Mouse (Mus musculus) neural tube, embryonic 11.5 days (tissue): ENCODE results near the gene 3110021N24Rik. TPM values are rescaled to one million over a fixed set of nuclear protein-coding genes. Genes with fewer than 3 reads are reported as not detected.
"Not testable (repeated sequence)": the region's sequence is repeated elsewhere in the genome, so short reads cannot be mapped to it uniquely, and the experiment has no call there.

Source experiments
- ATAC-seq: fragments of 200-750 bp; cut with Nextera tagmentation; 2 replicates; pipeline ENCODE4 v1.8.0; 2017; ENCODE audit warnings: moderate number of reproducible peaks, mild to moderate bottlenecking, moderate TSS enrichment, moderate library complexity; ENCODE audit not compliant: insufficient read depth, low FRiP score, low TSS enrichment
- DNase-seq: peaks from one replicate; pipeline ENCODE4 v3.0.0-alpha.2; 2015; ENCODE audit warnings: low spot score
- H3K27ac ChIP-seq: fragments of 300-500 bp; sonication (generic); 2 replicates; pipeline ENCODE4 v1.5.1; 2014; ENCODE audit warnings: low read depth, mild to moderate bottlenecking, low read length
- H3K27me3 ChIP-seq: fragments of 300-500 bp; sonication (generic); 2 replicates; pipeline ENCODE4 v1.6.1; 2014; ENCODE audit warnings: mild to moderate bottlenecking, low read length, mixed read lengths; ENCODE audit not compliant: control insufficient read depth, insufficient read depth
- H3K36me3 ChIP-seq: fragments of 300-500 bp; sonication (generic); 2 replicates; pipeline ENCODE4 v1.6.1; 2014; ENCODE audit warnings: mild to moderate bottlenecking, low read length, moderate library complexity, mixed read lengths; ENCODE audit not compliant: control insufficient read depth, insufficient read depth
- H3K4me1 ChIP-seq: fragments of 300-500 bp; sonication (generic); 2 replicates; pipeline ENCODE4 v1.6.1; 2014; ENCODE audit warnings: low read length, mixed read lengths; ENCODE audit not compliant: control insufficient read depth, insufficient read depth
- H3K4me2 ChIP-seq: fragments of 300-500 bp; sonication (generic); 2 replicates; pipeline ENCODE4 v1.6.1; 2014; ENCODE audit warnings: low read depth, mild to moderate bottlenecking, moderate library complexity
- H3K4me3 ChIP-seq: fragments of 300-500 bp; sonication (generic); 2 replicates; pipeline ENCODE4 v1.5.1; 2014; ENCODE audit warnings: low read depth, low read length
- H3K9ac ChIP-seq: fragments of 300-500 bp; sonication (generic); 2 replicates; pipeline ENCODE4 v1.6.1; 2014; ENCODE audit warnings: mild to moderate bottlenecking, low read length
- H3K9me3 ChIP-seq: fragments of 300-500 bp; sonication (generic); 2 replicates; pipeline ENCODE4 v1.6.1; 2016; ENCODE audit warnings: low read length; ENCODE audit not compliant: control insufficient read depth
- WGBS: fragments of 180-500 bp; shearing (Covaris S2); extraction: QIAGEN DNeasy Blood & Tissue Kit; methylation state at CpG from one replicate; pipeline ENCODE4 v1.1.7; 2014; 5-methylcytosine and 5-hydroxymethylcytosine counted together
- polyA plus RNA-seq: library from polyadenylated mRNA; unstranded; fragments of >200 nt; fragmentation: Nextera tagmentation; extraction: Ambion mirVana; gene quantifications from 2 replicates; pipeline ENCODE4 v1.2.1, GENCODE M21; 2014

3110021N24Rik gene
- 0.45 and 1.4 TPM in 2 replicates for polyA plus RNA-seq

GRCm38 (mm10) chr4:108719349-108719748, at the start of gene 3110021N24Rik:
Gene 3110021N24Rik (plus strand): TSS chr4:108719649.
- WGBS: 90% methylated on average over 5 of the region's 5 CpGs
- Histone ChIP-seq H3K27me3 (no peaks in the 10 kb centered on the region), H3K4me1 (no peaks in the 10 kb centered on the region), H3K36me3 (no peaks in the 10 kb centered on the region), H3K4me2 (no peak within 1 kb of the TSS), H3K9ac (no peak within 1 kb of the TSS), H3K9me3 (no peaks in the 10 kb centered on the region), H3K4me3 (no peak within 1 kb of the TSS), H3K27ac (no peak within 1 kb of the TSS)
- ATAC-seq: no peak
- no peak for DNase-seq

DNA sequence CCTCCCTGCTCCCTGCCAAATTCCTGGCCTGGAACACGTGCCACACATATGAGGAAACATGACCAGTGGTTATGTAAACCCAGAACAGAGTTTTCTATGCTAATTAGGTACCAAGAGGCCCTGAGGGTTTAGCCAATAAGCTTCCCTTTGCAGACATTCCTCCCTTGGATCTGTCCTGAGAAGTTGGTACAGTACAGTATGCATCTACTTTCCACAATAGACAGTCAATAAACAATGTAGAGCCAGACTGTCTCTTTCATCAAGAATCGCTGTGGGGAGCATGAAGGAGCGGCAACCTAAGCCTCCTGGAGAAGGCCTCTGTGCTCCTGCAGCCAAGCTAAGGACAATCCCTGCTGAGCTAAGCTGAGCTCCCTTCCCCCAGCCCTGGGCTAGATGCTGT, 33.3 kb upstream of the 3110021N24Rik start:
- DNase-seq (no peak), ATAC-seq (no peak)
- no peak overlapping the region for H3K4me3 ChIP-seq
- H3K9me3 ChIP-seq: no peaks in the 10 kb centered on the region
- H3K27me3 ChIP-seq: no peaks in the 10 kb centered on the region
- no peaks in the 10 kb centered on the region for H3K36me3 ChIP-seq
- no peak overlapping the region for H3K27ac ChIP-seq
- H3K4me2 ChIP-seq: no peak overlapping the region
- H3K4me1 ChIP-seq: no peaks in the 10 kb centered on the region
- H3K9ac ChIP-seq: no peak overlapping the region
- 77% methylated on average over 3 of the region's 3 CpGs for WGBS

GRCm38 (mm10) chr4:108687098-108687497, 32.4 kb upstream of the 3110021N24Rik start:
- H3K4me1 ChIP-seq, H3K27ac ChIP-seq, H3K36me3 ChIP-seq, H3K9me3 ChIP-seq, H3K4me3 ChIP-seq, H3K9ac ChIP-seq, DNase-seq, H3K27me3 ChIP-seq, ATAC-seq, H3K4me2 ChIP-seq: not testable (repeated sequence)
- 88% methylated on average over 4 of the region's 7 CpGs for WGBS

DNA sequence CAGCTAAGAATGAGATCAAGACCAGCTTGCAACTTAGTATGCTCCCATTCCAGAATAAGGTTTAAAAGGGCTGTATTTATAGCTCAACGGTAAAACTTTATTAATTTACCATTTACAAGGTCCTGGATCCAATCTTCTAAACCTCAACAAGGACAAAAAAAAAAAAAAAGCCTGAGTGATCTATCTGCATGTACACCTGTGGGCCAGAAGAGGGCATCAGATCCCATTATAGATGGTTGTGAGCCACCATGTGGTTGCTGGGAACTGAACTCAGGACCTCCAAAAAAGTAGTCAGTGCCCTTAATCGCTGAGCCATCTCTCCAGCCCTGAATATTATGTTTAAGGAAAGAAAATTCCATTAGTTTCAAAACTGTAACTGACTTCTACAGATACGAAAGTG, 29.0 kb upstream of the 3110021N24Rik start:
- no peak overlapping the region for H3K9ac ChIP-seq
- no peak for DNase-seq
- H3K27ac ChIP-seq: no peak overlapping the region
- H3K4me2 ChIP-seq: no peak overlapping the region
- H3K4me3 ChIP-seq: no peak overlapping the region
- WGBS: 88% methylated on average over 3 of the region's 3 CpGs
- H3K4me1 ChIP-seq: no peaks in the 10 kb centered on the region
- no peaks in the 10 kb centered on the region for H3K36me3 ChIP-seq
- H3K9me3 ChIP-seq: no peaks in the 10 kb centered on the region
- no peaks in the 10 kb centered on the region for H3K27me3 ChIP-seq
- ATAC-seq: no peak

DNA sequence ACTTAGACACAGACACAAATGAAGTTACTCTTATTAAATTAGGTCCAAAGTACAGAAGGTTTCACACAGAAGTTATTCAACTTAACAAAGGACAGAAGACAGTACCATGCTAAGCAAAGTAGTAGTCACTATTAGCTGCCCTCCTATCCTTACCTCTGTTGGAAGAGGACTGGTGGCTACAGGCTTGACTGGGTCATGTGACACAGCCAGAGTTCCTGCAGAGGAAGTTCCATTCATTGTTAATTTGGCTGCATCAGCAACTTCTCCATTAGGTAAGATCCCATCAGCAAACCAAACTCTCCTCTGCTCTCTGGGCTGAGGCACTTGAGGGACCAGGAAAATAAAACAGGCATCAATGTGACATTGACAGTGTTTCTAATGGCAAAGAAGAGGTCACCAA, 28.0 kb upstream of the 3110021N24Rik start:
- Histone ChIP-seq H3K9ac (no peak overlapping the region), H3K27me3 (no peaks in the 10 kb centered on the region), H3K36me3 (no peaks in the 10 kb centered on the region), H3K4me3 (no peak overlapping the region), H3K27ac (no peak overlapping the region), H3K9me3 (no peaks in the 10 kb centered on the region), H3K4me1 (no peaks in the 10 kb centered on the region), H3K4me2 (no peak overlapping the region)
- DNase-seq (no peak), ATAC-seq (no peak)

GRCm38 (mm10) chr4:108696934-108697333, 22.5 kb upstream of the 3110021N24Rik start:
- WGBS: 48% methylated on average over 3 of the region's 3 CpGs

DNA sequence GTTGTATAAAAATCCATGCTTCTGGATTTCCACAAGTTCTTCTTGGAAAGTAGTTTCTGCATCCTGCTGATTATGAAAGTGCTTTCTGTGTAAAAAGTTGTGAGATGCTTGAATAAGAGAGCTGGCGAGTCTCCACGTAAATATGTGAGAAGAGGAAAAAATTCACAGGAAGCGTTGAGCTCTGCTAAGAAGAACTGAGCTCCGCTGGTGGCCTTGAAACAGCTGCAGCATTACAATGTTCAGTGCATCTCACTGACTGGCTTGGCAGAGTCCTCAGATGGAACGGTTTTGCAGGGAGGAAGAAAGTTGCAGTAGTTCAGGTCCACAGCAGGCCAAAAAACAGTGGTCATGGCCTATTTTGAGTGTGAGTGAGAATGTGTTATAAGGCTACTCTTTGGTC, 11.2 kb upstream of the 3110021N24Rik start:
- no peak overlapping the region for H3K4me2 ChIP-seq
- no peak overlapping the region for H3K4me3 ChIP-seq
- ATAC-seq: no peak
- no peaks in the 10 kb centered on the region for H3K9me3 ChIP-seq
- 93% methylated on average over 5 of the region's 5 CpGs for WGBS
- no peaks in the 10 kb centered on the region for H3K36me3 ChIP-seq
- H3K9ac ChIP-seq: no peak overlapping the region
- H3K4me1 ChIP-seq: no peaks in the 10 kb centered on the region
- no peak overlapping the region for H3K27ac ChIP-seq
- no peak for DNase-seq
- no peaks in the 10 kb centered on the region for H3K27me3 ChIP-seq

More at GRCm38 (mm10) chr4:108696934-108697333, 22.5 kb upstream of the 3110021N24Rik start:
- no peak overlapping the region for H3K4me2 ChIP-seq
- ATAC-seq (no peak), DNase-seq (no peak)
- H3K4me1 ChIP-seq: no peaks in the 10 kb centered on the region
- no peaks in the 10 kb centered on the region for H3K36me3 ChIP-seq
- no peak overlapping the region for H3K9ac ChIP-seq
- H3K27me3 ChIP-seq: no peaks in the 10 kb centered on the region
- no peak overlapping the region for H3K4me3 ChIP-seq
- H3K27ac ChIP-seq: no peak overlapping the region
- no peaks in the 10 kb centered on the region for H3K9me3 ChIP-seq

- H3K36me3 ChIP-seq: no peaks in the 10 kb centered on the region
- H3K9me3 ChIP-seq: no peaks in the 10 kb centered on the region
- H3K4me2 ChIP-seq: no peak overlapping the region
- ATAC-seq: no peak
- 88% methylated on average over 3 of the region's 3 CpGs for WGBS
- DNase-seq: no peak
- H3K9ac ChIP-seq: no peak overlapping the region
- H3K4me3 ChIP-seq: no peak overlapping the region
- H3K27me3 ChIP-seq: no peaks in the 10 kb centered on the region
- no peaks in the 10 kb centered on the region for H3K4me1 ChIP-seq
- H3K27ac ChIP-seq: no peak overlapping the region
These were observed 1.9 kb downstream of the 3110021N24Rik start for GRCm38 (mm10) chr4:108721245-108721784.

- Histone ChIP-seq H3K36me3 (no peaks in the 10 kb centered on the region), H3K9ac (no peak overlapping the region), H3K9me3 (no peaks in the 10 kb centered on the region), H3K27ac (no peak overlapping the region), H3K4me3 (no peak overlapping the region), H3K4me1 (no peaks in the 10 kb centered on the region), H3K27me3 (no peaks in the 10 kb centered on the region), H3K4me2 (no peak overlapping the region)
- 94% methylated on average over 2 of the region's 2 CpGs for WGBS
- DNase-seq (no peak), ATAC-seq (no peak)
These were observed 4.7 kb downstream of the 3110021N24Rik start for GRCm38 (mm10) chr4:108724102-108724501.
